Mouse (Mus musculus) liver, embryonic 14.5 days (tissue): ENCODE results near the gene Cyp2d10. TPM values are rescaled to one million over a fixed set of nuclear protein-coding genes. Genes with fewer than 3 reads are reported as not detected.

Experiments used
- ATAC-seq: fragments of 200-750 bp; cut with Nextera tagmentation; 2 replicates; pipeline ENCODE4 v1.8.0; 2017; ENCODE audit warnings: moderate number of reproducible peaks, mild to moderate bottlenecking, moderate library complexity; ENCODE audit not compliant: insufficient read depth
- DNase-seq, 3 experiments: peaks; one replicate each; pipeline ENCODE4 v3.0.0-alpha.2; 2012 to 2013; ENCODE audit warnings: low read depth in 3 of 3, low spot score in 3 of 3
- H3K27ac ChIP-seq: fragments of 300-500 bp; sonication (generic); 2 replicates; pipeline ENCODE4 v1.5.1; 2014; ENCODE audit warnings: moderate library complexity, mild to moderate bottlenecking, control low read depth, inconsistent platforms
- H3K27me3 ChIP-seq: fragments of 300-500 bp; sonication (generic); 2 replicates; pipeline ENCODE4 v1.6.1; 2014; ENCODE audit warnings: mild to moderate bottlenecking, low read length, moderate library complexity; ENCODE audit not compliant: control insufficient read depth, insufficient read depth
- H3K36me3 ChIP-seq: fragments of 300-500 bp; sonication (generic); replicated peaks from 2 replicates; pipeline ENCODE4 v1.6.1; 2014; ENCODE audit warnings: low read depth; ENCODE audit not compliant: control insufficient read depth, insufficient read depth
- H3K4me1 ChIP-seq, 2 experiments: fragments of 200-500 bp in 1 of 2; fragments of 300-500 bp in 1 of 2; sonication (generic) in 1 of 2; replicated peaks; 2 replicates each; pipeline ENCODE4 v1.6.1; 2012 to 2014; ENCODE audit warnings: antibody characterized with exemption in 1 of 2, inconsistent platforms in 1 of 2, low read length in 1 of 2; ENCODE audit not compliant: control insufficient read depth in 2 of 2, insufficient read depth in 2 of 2
- H3K4me2 ChIP-seq: fragments of 300-500 bp; sonication (generic); 2 replicates; pipeline ENCODE4 v1.6.1; 2014; ENCODE audit warnings: low read depth, mild to moderate bottlenecking, control low read depth, moderate library complexity
- H3K4me3 ChIP-seq, 2 experiments: fragments of 200-500 bp in 1 of 2; fragments of 300-500 bp in 1 of 2; sonication (generic) in 1 of 2; 2 replicates each; pipeline ENCODE4 v1.5.1; 2012 to 2014; ENCODE audit warnings: low read depth in 2 of 2, low read length in 2 of 2, mild to moderate bottlenecking in 2 of 2, control low read depth in 1 of 2, inconsistent platforms in 1 of 2, moderate library complexity in 1 of 2; ENCODE audit not compliant: insufficient read depth in 1 of 2
- H3K9ac ChIP-seq: fragments of 300-500 bp; sonication (generic); replicated peaks from 2 replicates; pipeline ENCODE4 v1.6.1; 2014; ENCODE audit warnings: mild to moderate bottlenecking, control low read depth, moderate library complexity
- H3K9me3 ChIP-seq: fragments of 300-500 bp; sonication (generic); 2 replicates; pipeline ENCODE4 v1.6.1; 2016; ENCODE audit warnings: low read length, mixed read lengths; ENCODE audit not compliant: control insufficient read depth
- CTCF ChIP-seq: IDR thresholded peaks from 2 replicates; pipeline ENCODE4 v1.5.1; 2016; ENCODE audit warnings: antibody characterized with exemption, low read depth, control low read depth
- EP300 ChIP-seq: IDR thresholded peaks from 2 replicates; pipeline ENCODE4 v1.6.1; 2016; ENCODE audit warnings: antibody characterized with exemption, low read depth
- WGBS: fragments of 180-500 bp; shearing (Covaris S2); extraction: QIAGEN DNeasy Blood & Tissue Kit; methylation state at CpG from one replicate; pipeline ENCODE4 v1.1.7; 2014; ENCODE audit not compliant: insufficient replicate concordance; 5-methylcytosine and 5-hydroxymethylcytosine counted together
- polyA plus RNA-seq, 2 experiments: library from polyadenylated mRNA; depleted of rRNA in 1 of 2; stranded (reverse) in 1 of 2; unstranded in 1 of 2; fragments of >200 nt; fragmentation: Nextera tagmentation in 1 of 2; extraction: Ambion mirVana in 1 of 2; gene quantifications; 2 replicates each; pipeline versions ENCODE4 v1.2.1 to v1.2.3; 2012 to 2014

The Cyp2d10 gene
- polyA plus RNA-seq, 2 experiments: 19.8 to 48.1 TPM

- Histone ChIP-seq H3K27me3 (no peaks in the 10 kb centered on the region), H3K27ac (no peak overlapping the region), H3K9ac (no peak overlapping the region), H3K4me3 (no peak overlapping the region), H3K9me3 (no peaks in the 10 kb centered on the region), H3K4me2 (no peak overlapping the region), H3K36me3 (no peaks in the 10 kb centered on the region), H3K4me1 (no peaks in the 10 kb centered on the region)
- TF ChIP-seq CTCF: no peak
- TF ChIP-seq EP300: no peak
- WGBS: 66% methylated on average over 3 of the region's 3 CpGs
- ATAC-seq (no peak), DNase-seq (no peak)
Observed at GRCm38 (mm10) chr15:82434541-82434940, 27.5 kb upstream of the Cyp2d10 start.

- Histone ChIP-seq H3K9me3 (no peaks in the 10 kb centered on the region), H3K27me3 (no peaks in the 10 kb centered on the region), H3K9ac (no peak overlapping the region), H3K36me3 (no peaks in the 10 kb centered on the region), H3K27ac (no peak overlapping the region), H3K4me3 (no peak overlapping the region), H3K4me2 (no peak overlapping the region), H3K4me1 (no peaks in the 10 kb centered on the region)
- 79% methylated on average over 3 of the region's 3 CpGs for WGBS
- DNase-seq (no peak), ATAC-seq (no peak)
- TF ChIP-seq CTCF (no peak), EP300 (no peak)
Observed at GRCm38 (mm10) chr15:82433621-82434020, 26.6 kb upstream of the Cyp2d10 start.

- no peak within 1 kb of the TSS for H3K4me2 ChIP-seq
- H3K9ac ChIP-seq: no peak within 1 kb of the TSS
- H3K4me3 ChIP-seq: no peak within 1 kb of the TSS
- no peak within 1 kb of the TSS for H3K27ac ChIP-seq
- TF ChIP-seq CTCF: no peak
- TF ChIP-seq EP300: no peak
- no peaks in the 10 kb centered on the region for H3K9me3 ChIP-seq
- no peaks in the 10 kb centered on the region for H3K36me3 ChIP-seq
- no peaks in the 10 kb centered on the region for H3K27me3 ChIP-seq
- DNase-seq (no peak), ATAC-seq (no peak)
- H3K4me1 ChIP-seq: no peaks in the 10 kb centered on the region
Observed at GRCm38 (mm10) chr15:82433137-82433536, 26.1 kb upstream of the Cyp2d10 start, which contains the start of gene Cyp2d9. TSS of gene Cyp2d9 (plus strand) at chr15:82433437.

- no peak overlapping the region for H3K4me2 ChIP-seq
- no peaks in the 10 kb centered on the region for H3K9me3 ChIP-seq
- no peaks in the 10 kb centered on the region for H3K27me3 ChIP-seq
- no peaks in the 10 kb centered on the region for H3K36me3 ChIP-seq
- TF ChIP-seq CTCF (no peak), EP300 (no peak)
- H3K9ac ChIP-seq: no peak overlapping the region
- DNase-seq (no peak), ATAC-seq (no peak)
- H3K4me3 ChIP-seq: no peak overlapping the region
- H3K4me1 ChIP-seq: no peaks in the 10 kb centered on the region
- WGBS: 38% methylated on average over 3 of the region's 3 CpGs
- no peak overlapping the region for H3K27ac ChIP-seq
Observed at GRCm38 (mm10) chr15:82423471-82423870, 16.5 kb upstream of the Cyp2d10 start.

GRCm38 (mm10) chr15:82422935-82423334, 15.9 kb upstream of the Cyp2d10 start:
- Histone ChIP-seq H3K27ac (no peak overlapping the region), H3K36me3 (no peaks in the 10 kb centered on the region), H3K4me1 (no peaks in the 10 kb centered on the region), H3K27me3 (no peaks in the 10 kb centered on the region), H3K9me3 (no peaks in the 10 kb centered on the region), H3K4me2 (no peak overlapping the region), H3K9ac (no peak overlapping the region), H3K4me3 (no peak overlapping the region)
- no peak for DNase-seq
- ATAC-seq: no peak
- TF ChIP-seq CTCF (no peak), EP300 (no peak)
- 48% methylated on average over 4 of the region's 4 CpGs for WGBS

- no peaks in the 10 kb centered on the region for H3K4me1 ChIP-seq
- no peaks in the 10 kb centered on the region for H3K9me3 ChIP-seq
- TF ChIP-seq EP300: no peak
- no peak for TF ChIP-seq CTCF
- no peak overlapping the region for H3K9ac ChIP-seq
- no peak overlapping the region for H3K4me2 ChIP-seq
- H3K27ac ChIP-seq: no peak overlapping the region
- no peaks in the 10 kb centered on the region for H3K27me3 ChIP-seq
- DNase-seq: no peak
- H3K4me3 ChIP-seq: no peak overlapping the region
- no peak for ATAC-seq
- H3K36me3 ChIP-seq: no peaks in the 10 kb centered on the region
- 58% methylated on average over 1 of the region's 1 CpGs for WGBS
Observed at GRCm38 (mm10) chr15:82418616-82419015, 11.6 kb upstream of the Cyp2d10 start.
